Mouse (Mus musculus) gastrocnemius, postnatal 4 days (tissue): Measurements from ENCODE around the gene Ifrd1. TPM values are rescaled to one million over a fixed set of nuclear protein-coding genes. Genes with fewer than 3 reads are reported as not detected.

Experiments
- DNase-seq, 2 experiments: peaks; one replicate each; pipeline ENCODE4 v3.0.0; 2021 to 2022; ENCODE audit warnings: low spot score in 2 of 2, mixed read lengths in 2 of 2
- total RNA-seq, 2 experiments: library from RNA; stranded (reverse); gene quantifications; 2 replicates each; pipeline ENCODE4 v1.2.3; 2021

The Ifrd1 gene
- total RNA-seq, 2 experiments from 2014 or later, result 81.3 to 107 TPM

DNA sequence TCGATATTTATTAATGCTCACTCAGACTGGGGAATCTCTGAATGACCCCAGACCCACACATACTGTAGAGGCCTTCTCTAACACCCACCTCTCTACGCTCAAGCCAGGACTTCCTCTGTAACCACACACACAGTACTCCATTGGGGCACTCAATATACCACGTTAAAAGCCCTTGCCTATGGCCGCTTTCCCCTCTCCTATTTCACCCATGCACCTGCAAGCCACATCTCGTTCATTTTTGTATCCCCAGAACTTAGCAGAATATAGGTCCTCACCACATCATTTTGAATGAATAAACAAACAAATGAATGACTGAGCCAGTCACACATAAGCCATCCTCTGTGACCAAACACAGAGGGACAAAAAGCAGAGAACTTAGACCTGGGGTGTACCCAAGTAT is 3.4 kb downstream of the Ifrd1 start:
- no peak for DNase-seq

DNA sequence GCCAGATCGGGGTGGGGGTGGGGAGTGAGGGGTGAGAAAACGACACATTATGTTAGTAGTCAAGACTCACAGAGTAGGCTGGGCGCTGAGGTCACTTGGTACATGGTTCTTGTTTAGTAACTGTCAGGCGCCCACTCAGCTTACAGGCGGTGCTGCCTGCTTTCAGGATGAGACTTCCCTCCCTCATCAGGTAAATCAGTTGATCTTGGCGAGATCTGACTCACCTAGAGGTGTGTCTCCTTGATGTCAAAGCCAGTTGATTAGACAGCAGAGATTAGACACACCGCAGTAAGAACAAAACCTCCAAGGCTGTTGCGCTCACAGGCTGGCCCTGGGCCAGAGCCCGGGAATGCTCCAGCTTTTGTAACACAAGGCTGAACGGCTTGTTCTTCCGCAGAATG is 4.5 kb downstream of the Ifrd1 start:
- DNase-seq, result peak; percentile 32

DNA sequence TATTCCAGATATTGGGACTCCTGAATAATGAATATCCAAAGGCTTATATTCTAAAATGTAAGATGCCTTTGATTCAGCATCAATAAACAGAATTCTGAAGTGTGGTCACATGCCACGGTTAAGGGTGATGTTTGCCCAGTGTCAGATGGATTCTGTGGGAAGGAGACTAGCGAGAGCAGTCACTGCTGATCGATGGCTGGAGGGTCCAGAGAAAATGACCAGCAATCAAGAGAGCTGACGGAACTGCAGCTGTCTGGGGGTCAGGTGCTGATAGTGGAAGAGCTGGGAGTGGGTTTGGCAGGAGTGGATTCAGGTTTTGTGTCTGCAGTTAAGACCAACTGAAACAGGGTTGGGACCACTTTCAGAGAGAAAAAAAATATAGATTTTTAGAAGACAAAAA is 5.1 kb downstream of the Ifrd1 start:
- no peak for DNase-seq

DNA sequence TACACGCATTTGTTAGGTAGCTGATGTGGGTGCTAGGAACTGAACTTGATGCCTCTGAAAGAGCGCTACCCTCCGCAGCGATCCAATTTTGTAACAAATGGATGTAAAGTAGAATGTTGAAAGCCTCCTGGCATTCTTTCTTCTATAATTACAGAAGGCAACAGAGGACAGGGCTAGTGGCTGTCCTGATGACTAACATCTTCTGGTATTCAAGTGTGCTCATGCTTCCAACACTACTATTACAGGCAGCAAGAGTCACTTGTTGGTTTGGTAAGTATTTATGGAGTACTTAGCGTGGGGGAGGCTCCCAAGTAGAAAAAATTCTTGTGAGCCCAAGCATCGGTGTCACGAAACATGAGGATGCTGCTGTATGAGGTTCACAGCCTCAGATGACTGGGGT is 9.1 kb downstream of the Ifrd1 start:
- no peak for DNase-seq

DNA sequence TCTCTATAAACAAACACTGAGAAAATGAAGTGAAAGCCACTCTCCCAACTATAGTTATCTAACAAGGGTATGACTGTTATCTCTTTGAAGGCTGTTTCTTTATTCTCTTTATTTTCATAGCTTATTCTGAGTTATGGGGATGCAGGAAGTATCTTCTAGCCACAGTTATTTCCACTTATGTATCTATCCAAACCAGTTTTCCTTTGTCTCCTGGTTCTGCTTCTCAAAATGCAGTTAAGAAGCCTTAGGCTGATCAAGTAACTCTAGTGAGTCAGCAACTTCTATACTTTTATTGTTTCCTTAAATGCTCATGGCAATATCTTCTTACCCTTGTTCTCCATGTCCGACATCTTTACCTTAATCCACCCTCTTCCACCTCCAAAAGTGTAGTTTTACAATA is 16.1 kb downstream of the Ifrd1 start:
- DNase-seq, result no peak

DNA sequence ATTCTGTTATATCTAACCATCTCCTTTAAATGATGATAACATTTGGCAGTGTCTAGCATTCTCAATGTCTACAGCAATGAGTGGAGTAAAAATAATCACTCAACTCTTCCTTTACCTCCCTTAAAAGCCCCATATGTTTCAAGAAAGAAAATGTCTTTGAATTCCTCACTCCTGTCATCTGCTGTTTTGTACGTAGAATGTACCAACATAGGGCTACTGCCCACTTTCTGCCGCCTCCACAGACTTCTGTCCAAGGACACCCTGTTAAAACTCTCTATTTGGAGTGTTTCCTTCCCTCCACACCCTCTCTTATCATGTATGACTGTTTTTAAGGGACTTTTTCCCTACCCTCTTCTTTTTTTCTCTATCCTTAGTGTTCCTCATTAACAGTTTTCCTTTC is 16.7 kb downstream of the Ifrd1 start:
- no peak for DNase-seq

DNA sequence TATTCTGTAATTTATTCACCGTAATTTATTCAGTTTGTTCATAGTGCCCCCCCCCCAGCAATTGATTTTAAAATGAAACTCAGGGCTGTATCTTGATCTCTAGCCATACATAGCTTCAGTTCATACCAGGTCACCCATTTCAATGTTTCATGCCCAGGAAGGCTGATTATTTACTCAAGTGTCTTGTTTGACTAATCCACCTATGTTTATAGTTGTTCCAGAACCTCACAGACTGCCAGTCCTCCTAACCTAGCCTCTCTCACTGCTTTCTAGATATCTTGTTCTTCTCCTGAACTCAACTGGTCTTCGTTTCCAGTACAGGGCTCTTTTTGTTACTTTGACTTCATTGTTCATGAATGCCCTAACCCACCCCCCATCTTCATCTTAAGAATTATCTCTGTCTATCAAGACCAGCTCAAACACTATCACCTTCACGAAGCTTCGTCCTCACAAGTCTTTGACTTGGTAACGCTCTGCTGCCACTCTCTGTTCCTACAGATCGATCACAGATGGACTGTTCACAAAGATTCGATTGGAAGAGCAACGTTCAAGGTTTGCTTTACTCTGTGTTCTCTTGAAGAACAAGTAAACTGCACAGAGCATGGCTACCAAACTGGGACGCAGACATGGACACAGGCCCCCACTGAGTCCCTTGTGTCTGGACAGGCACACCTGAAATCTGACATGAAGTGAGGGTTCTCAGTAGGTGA is 24.0 kb downstream of the Ifrd1 start:
- DNase-seq, result no peak

DNA sequence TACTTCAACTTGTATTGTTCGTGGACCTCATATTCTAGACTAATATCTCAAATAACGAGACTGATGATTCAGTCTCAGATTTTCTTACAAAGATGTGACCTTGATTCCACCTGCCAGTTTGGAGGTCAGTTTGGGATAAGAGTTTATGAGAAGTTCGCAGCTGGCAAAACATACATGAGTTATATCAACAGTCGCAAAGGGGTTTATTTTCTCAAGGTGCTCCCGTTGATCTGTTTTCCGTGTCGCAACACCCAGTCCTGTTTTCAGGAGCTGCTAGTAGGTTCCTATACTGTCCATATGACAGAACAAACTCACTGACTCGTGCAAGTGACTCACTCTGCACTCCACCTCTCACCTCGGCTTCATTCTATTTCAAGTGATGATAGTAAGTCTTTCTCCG is 24.6 kb downstream of the Ifrd1 start:
- no peak for DNase-seq

DNA sequence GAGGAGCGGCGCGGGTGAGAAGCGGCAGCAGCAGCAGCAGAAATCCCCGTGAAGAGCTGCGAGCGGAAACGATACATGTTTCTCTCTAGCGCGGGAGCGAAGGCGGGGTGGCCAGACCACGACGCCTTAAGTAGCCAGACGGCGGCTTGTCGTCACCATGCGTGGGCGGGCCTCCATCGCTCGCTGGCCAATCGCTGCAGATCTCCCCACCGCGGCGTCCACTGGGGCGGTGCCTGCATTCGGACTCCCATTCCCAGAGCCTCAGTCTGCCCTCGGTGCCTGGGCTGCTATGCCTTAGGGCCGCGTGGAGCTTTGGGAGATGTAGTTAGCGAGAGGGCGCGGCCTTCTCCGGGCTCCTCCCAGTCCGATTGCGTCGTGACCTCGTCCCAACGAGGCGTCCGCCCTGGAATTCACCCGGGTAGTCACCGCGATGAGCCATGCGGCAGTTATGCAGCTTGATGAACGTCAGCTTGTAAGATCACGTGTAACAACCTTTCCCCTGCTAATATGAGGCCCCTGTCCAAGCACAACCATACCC is 25.2 kb downstream of the Ifrd1 start:
- peak; percentile 98 to 99 for DNase-seq

DNA sequence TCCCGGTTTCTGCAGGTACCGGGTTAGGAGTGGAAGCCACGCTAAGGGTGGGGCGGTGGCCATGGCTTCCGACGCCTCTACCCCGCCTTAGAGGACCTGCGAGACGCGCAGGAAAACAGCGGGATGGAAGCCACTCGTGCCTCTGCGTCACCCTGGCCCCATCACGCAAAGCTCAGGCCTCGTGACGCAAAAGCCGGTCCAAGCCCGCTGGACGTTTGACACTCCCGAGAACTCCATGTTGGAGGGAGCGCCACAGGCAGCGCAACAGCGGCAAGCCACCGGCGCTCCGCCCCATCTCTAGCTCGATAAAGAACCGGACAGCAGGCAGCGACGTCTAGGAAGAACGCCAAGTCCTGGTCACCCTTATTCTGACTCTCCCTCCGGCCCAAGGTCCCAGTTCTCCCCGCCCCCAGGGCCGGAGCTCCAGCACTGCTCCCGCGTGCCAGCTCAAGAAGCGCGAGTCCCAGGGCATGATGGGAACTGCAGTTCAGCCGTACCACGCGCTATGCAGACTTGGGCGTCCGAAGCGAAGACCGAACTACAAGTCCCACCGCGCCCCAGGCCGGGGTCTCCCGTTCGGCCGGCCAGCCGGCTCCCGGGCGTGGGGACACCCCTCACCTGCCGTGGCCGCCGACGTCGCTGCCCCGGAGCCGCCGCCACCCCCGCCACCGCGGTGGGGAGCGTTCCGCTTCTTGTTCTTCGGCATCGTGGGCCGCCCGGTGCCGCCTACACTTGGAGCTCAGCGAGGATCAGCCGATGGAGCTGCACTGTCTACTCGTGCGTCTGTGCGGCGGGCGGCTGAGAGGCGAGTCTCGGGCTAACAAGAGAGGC is 25.8 kb downstream of the Ifrd1 start:
- peak; percentile 91 to 94 for DNase-seq

DNA sequence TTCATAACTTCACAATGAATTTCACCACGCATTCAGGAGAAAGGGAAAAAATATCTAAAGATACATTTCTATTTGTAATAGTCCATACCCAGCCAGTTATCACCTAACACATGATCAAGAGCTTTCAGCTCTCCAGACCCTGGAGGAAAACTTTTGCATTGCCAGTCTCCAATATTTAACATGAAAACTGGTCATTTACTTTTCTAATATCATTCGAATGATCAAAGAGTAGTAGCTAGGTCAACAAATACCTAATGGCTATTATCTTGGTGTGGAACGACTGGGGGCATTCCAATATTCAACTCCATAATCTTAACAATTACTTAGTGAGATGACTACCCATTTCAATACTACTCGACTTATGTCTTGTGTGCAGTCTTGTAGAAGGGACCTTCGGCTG is 26.7 kb downstream of the Ifrd1 start:
- no peak for DNase-seq

DNA sequence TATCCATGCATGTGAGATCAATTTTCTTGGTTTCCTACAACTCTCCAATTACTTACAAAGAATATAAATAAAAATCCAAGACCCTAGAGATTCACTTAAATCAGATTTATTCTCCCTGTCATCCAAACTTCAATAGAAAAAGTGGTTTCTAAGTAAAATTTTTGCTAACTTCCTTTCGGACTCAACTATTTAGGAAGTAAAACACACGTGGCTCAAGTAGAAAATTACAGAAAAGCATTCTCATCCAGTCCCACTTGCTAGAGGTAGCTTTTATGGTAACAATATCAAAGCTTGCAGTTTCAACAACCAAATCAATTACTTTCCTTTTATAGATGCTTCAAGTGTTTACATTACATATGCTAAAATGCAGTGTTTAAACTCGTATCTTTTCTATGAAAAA is 27.4 kb downstream of the Ifrd1 start:
- DNase-seq, result no peak

DNA sequence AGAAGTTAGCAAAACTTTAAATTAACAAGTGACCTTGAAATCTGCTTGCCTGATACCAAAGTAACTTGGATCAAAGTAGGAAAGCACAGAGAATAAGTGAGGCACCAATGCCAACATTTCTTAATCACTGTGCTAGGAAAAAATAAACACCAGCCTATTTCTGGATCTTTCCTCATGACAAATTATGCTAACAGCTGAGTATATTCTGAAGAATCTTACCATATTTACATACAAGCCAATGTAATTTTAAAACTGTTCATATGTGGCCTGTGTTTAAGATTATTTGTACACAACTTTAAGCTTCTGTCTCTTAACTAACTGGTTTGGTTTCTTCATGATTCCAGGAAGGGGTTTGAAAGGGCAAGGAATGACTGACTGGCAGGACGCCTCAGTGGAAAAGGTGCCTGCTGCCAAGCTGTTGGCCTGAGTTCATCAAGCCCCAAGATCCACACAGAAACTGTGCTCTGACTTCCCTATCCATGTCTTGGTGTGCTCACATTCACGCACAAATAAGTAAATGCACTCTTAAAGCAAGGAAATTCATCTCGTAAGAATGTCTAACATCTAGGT is 28.2 kb downstream of the Ifrd1 start:
- peak in 1 of 2 experiments; percentile 14 for DNase-seq

DNA sequence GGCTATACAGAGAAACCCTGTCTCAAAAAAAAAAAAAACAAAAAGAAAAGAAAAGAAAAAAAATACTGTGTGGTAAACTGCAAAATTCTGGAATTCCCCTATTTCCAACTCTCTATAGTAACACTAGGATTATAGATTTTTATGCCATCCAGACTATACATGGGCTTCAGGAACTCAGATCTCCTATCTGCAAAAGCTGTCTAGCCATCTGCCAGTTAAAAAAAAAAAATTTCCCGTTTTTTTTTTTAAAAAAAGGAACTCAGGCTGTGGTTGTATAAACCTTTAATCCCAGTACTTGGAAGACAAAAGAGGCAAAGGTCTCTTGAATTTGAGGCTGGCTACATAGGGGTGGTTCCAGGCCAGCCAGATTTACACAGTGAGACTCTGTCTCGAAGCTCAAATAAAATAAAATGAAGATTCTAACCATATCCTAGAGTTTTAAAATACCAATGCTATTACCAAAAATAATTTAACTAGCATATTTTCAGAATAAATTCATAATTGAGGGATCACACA is 29.8 kb downstream of the Ifrd1 start:
- DNase-seq, result no peak

DNA sequence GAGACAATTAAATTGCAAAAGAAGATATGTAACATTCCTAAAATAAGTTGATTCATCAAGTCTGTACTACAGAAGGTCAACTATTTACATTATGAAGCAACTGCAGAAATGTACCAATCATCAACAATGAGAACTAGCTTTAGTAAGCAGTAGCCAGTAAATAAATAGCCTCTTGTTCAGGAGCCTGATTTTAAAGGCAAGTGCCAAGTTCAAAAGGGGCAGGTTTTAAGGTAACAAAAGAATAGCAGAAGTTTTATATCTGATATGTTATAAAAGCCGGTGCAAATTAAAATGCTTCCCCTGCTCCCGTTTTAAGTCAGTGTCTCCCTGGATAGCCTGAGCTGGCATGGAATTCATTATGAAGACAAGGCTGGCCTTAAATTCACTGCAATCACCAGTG is 30.5 kb downstream of the Ifrd1 start:
- DNase-seq, result no peak

DNA sequence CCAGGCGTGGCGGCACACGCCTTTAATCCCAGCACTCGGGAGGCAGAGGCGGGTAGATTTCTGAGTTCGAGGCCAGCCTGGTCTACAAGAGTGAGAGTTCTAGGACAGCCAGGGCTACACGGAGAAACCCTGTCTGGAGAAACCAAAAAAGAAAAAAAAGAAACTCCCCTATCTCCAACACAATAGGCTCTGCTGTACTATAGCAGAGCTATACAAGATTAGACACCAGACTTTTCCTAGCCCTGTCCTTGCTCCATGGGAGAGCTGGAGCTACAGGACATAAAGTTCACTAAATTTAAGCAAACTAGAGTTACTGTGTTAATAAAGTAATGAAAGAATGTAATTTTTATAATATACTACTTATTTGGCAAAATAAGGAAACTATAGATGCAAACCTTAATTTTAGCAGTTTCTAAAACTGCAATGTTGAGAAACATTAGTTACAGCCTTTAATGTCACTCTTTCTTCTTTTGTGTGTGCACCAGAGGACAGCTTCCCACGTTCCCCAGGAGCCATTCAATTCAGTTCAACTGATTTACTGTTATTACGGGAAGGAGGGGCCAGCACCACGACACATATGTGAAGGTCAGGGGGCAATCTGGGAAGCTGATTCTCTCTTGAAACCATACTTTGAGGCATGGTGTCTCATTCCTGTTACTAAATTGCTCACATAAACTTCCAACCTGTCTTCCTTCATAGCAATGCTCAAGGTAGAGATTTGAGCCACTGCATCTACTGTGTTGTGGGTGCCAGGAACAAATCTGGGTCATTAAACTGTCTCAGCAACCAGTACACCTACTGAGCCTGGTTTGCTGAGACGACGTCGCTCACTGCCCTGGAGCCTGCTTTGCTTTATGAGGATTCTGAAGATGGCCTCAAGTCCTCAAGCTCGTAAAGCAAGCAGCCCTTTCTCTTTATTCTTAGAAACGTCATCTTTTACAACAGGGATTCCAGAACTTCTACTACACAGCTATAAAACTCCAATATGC is 33.1 kb downstream of the Ifrd1 start:
- no peak for DNase-seq

DNA sequence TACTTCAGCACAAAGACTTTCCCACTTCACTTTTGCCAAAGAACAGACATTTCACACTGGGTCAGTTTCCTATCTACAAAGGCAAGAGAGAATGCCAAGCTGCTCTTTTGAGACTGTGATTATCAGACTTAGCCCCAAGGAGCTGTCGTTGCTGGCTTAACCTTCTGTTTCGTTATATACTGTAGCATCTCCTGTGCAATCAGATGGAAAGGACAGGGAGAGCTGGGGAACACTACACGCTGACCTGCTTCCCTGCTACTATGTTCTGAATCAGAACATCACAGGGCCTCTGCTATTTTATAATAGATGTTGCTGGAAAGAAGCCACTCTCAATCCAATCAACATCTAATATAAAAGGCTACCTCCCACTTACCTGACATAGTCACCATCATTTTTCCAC is 39.3 kb downstream of the Ifrd1 start:
- no peak for DNase-seq

DNA sequence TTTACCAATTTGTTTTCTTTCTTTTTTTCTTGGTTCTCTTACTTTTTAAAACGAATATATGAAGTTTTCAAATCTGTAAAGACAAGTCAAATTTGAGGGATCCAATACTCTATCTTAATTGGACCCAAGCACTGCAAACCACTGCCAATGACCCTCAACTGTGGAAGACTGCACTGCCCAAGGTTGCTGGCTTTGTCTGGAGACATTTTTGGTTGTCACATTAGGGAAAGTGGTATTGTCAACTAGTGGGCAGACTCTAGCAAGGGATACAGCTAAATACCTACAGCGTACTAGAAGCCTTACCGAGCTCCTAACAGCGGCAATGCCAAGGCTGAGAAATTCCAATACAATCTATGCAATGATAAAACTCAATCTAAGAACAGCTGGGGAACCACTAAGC is 40.4 kb downstream of the Ifrd1 start:
- DNase-seq, result no peak

DNA sequence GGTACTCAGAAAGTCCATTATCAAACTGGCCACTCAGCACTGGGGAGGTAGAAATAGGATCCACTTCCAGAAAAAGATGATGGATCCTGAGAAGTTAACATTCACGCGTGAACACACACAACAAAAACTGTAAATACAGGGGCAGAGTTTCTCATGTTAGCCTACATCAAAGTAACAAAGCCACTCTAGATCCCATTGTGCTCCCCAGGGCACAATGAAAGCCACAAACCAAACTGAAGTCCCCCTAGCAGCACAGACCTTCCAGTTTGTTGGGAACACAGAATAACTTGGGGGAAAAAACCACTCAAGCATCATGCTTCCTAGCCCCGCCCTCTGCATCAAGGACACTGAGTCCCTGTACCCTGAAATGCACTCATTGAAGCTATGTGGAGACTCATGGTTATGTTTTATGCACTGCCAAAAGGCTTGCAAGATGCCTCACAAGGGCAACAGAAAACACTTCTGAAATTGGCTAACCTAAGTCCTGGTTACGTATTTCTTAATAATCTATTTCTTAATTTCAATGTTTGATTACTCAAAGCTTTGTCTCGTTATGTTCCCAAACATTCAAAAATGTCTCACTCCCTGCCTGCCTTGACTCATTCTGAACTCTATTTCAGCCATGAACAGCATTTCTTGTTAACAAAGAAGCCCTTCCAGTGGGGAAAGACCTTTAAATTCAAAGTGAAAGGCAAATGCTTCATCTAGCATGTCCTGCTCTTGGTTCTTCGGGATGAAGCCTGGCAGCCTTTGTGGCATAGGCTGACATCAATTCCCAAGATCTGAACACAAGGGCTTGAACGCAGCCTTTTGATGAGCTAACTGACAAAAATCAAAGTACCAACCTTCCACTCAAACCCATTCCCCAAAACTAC is 45.9 kb downstream of the Ifrd1 start:
- DNase-seq, result no peak
